Mouse (Mus musculus) hindbrain, embryonic 11.5 days (tissue): ENCODE measurements at regions not wholly inside any gene's neighbourhood (a gene's known extent, or its start where the extent isn't known, plus 50 kb on each side); places are given as distances from the start of the nearest gene placed in this dataset.

ENCODE experiments used
- ATAC-seq: fragments of 200-750 bp; cut with Nextera tagmentation; 2 replicates; pipeline ENCODE4 v1.8.0; 2017; ENCODE audit warnings: mild to moderate bottlenecking, moderate TSS enrichment, moderate library complexity; ENCODE audit not compliant: low FRiP score
- DNase-seq: peaks from one replicate; pipeline ENCODE4 v3.0.0-alpha.2; 2015; ENCODE audit warnings: low spot score
- H3K27ac ChIP-seq: fragments of 300-500 bp; sonication (generic); 2 replicates; pipeline ENCODE4 v1.5.1; 2014; ENCODE audit warnings: mild to moderate bottlenecking, low read depth, low read length
- H3K27me3 ChIP-seq: fragments of 300-500 bp; sonication (generic); 2 replicates; pipeline ENCODE4 v1.6.1; 2014; ENCODE audit warnings: mild to moderate bottlenecking, low read length, moderate library complexity, mixed read lengths; ENCODE audit not compliant: control insufficient read depth, insufficient read depth
- H3K36me3 ChIP-seq: fragments of 300-500 bp; sonication (generic); 2 replicates; pipeline ENCODE4 v1.6.1; 2014; ENCODE audit warnings: mild to moderate bottlenecking, low read length, moderate library complexity, mixed read lengths; ENCODE audit not compliant: control insufficient read depth, insufficient read depth
- H3K4me1 ChIP-seq: fragments of 300-500 bp; sonication (generic); replicated peaks from 2 replicates; pipeline ENCODE4 v1.6.1; 2014; ENCODE audit warnings: low read length, mixed read lengths; ENCODE audit not compliant: control insufficient read depth, insufficient read depth
- H3K4me2 ChIP-seq: fragments of 300-500 bp; sonication (generic); replicated peaks from 2 replicates; pipeline ENCODE4 v1.6.1; 2014; ENCODE audit warnings: mild to moderate bottlenecking, low read depth, low read length
- H3K4me3 ChIP-seq: fragments of 300-500 bp; sonication (generic); 2 replicates; pipeline ENCODE4 v1.5.1; 2014; ENCODE audit warnings: low read depth, low read length
- H3K9ac ChIP-seq: fragments of 300-500 bp; sonication (generic); 2 replicates; pipeline ENCODE4 v1.6.1; 2014; ENCODE audit warnings: low read depth, low read length
- H3K9me3 ChIP-seq: fragments of 300-500 bp; sonication (generic); 2 replicates; pipeline ENCODE4 v1.6.1; 2016; ENCODE audit warnings: low read length; ENCODE audit not compliant: control insufficient read depth
- WGBS: fragments of 180-500 bp; shearing (Covaris S2); extraction: QIAGEN DNeasy Blood & Tissue Kit; methylation state at CpG from one replicate; pipeline ENCODE4 v1.1.7; 2014; 5-methylcytosine and 5-hydroxymethylcytosine counted together

DNA sequence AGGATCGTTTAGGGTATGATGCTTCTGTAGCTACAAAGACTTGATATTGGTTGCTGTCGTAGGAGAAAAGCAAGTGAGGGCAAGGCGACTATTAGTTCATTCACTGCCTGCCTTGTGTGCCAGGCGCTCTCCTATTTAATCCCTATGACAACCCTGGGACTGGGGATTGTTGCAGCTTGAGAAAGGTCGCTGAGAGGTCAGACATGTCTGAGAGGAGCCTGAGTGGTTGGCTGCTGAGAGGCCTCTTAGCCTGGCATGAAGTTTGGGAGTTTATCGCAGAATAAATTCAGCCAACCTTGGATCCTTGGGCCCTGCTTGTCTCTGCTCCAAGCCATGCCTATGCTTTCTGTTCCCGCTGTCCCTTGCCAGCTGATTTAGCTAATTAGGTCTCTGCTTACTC, 65.9 kb upstream of the Gjb5 start:
- DNase-seq: no peak
- no peaks in the 10 kb centered on the region for H3K27me3 ChIP-seq
- no peak overlapping the region for H3K4me3 ChIP-seq
- no peaks in the 10 kb centered on the region for H3K36me3 ChIP-seq
- H3K4me1 ChIP-seq: peaks cover 2% of the 10 kb centered on the region; the same call in 1 of the 2 replicates
- no peak overlapping the region for H3K27ac ChIP-seq
- 65% methylated on average over 7 of the region's 7 CpGs for WGBS
- H3K9me3 ChIP-seq: no peaks in the 10 kb centered on the region
- no peak overlapping the region for H3K9ac ChIP-seq
- no peak overlapping the region for H3K4me2 ChIP-seq
- no peak for ATAC-seq

DNA sequence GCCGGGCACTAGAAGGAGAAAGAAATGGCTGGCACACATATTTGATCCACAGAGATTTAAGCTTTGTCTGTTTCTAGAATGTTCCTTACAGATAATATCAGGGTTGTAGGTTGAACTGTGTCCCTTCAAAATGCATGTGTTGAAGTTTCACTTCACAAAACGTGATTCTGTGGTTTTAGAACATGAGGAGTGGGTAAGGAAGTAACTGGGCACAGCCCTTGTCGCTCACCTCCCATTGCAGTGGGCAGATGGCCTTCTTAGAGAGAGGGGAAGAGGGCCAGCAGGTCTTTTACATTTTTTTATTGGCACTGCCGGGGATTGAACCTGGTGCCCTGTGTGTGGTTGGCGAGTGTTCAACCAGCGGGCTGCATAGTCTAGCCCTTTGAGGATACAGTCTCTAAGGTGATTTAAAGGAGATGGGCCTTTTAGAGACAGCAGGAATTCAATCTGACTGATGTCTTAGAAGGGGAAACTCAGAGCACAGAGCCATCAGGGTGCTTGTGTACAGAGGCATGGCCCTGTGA, 64.0 kb upstream of the Gjb5 start:
- Histone ChIP-seq H3K4me1 (peaks cover 2% of the 10 kb centered on the region), H3K4me2 (no peak overlapping the region), H3K27ac (no peak overlapping the region), H3K4me3 (no peak overlapping the region), H3K9me3 (no peaks in the 10 kb centered on the region), H3K27me3 (0 out of 2 replicates have a peak, but pooled peaks cover 2% of the 10 kb centered on the region), H3K36me3 (no peaks in the 10 kb centered on the region), H3K9ac (no peak overlapping the region)
- ATAC-seq (no peak), DNase-seq (no peak)
- WGBS: 93% methylated on average over 6 of the region's 6 CpGs

GRCm38 (mm10) chr4:127421129-127421528, 63.1 kb upstream of the Gjb5 start:
- no peak overlapping the region for H3K9ac ChIP-seq
- H3K4me1 ChIP-seq: peaks cover 2% of the 10 kb centered on the region
- ATAC-seq: no peak
- 80% methylated on average over 5 of the region's 5 CpGs for WGBS
- no peak overlapping the region for H3K4me2 ChIP-seq
- no peaks in the 10 kb centered on the region for H3K9me3 ChIP-seq
- no peak for DNase-seq
- 0 out of 2 replicates have a peak, but pooled peaks cover 2% of the 10 kb centered on the region for H3K27me3 ChIP-seq
- H3K4me3 ChIP-seq: no peak overlapping the region
- no peaks in the 10 kb centered on the region for H3K36me3 ChIP-seq
- H3K27ac ChIP-seq: no peak overlapping the region

DNA sequence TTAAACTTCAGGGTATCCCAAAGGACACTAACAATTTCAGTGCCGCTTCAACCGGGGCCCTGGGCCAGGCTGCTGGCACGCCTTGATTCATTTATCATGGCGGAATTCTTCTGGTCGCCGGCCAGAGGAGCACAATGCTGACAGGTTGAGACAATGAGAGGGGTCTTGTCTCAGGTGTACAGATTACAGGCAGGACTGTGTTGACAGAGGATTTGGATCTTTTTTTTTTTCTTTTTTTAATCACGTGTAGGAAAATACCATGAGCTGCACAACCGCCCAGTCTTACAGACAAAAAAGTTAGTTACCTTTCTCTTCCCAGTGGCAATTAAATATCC, 61.8 kb upstream of the Gjb5 start:
- Histone ChIP-seq H3K9ac (peak overlapping the region; percentile 46; the same call in 1 of the 2 replicates), H3K4me2 (no peak overlapping the region), H3K4me1 (peaks cover 2% of the 10 kb centered on the region), H3K27ac (peak overlapping the region; percentile 92), H3K27me3 (0 out of 2 replicates have a peak, but pooled peaks cover 2% of the 10 kb centered on the region), H3K4me3 (no peak overlapping the region), H3K9me3 (no peaks in the 10 kb centered on the region), H3K36me3 (no peaks in the 10 kb centered on the region)
- no peak for DNase-seq
- 27% methylated on average over 8 of the region's 8 CpGs for WGBS
- no peak for ATAC-seq

- Histone ChIP-seq H3K4me3 (no peak overlapping the region), H3K27ac (peak overlapping the region; percentile 92), H3K9ac (peak overlapping the region; percentile 46; the same call in 1 of the 2 replicates), H3K27me3 (0 out of 2 replicates have a peak, but pooled peaks cover 2% of the 10 kb centered on the region), H3K4me1 (peaks cover 2% of the 10 kb centered on the region), H3K36me3 (no peaks in the 10 kb centered on the region), H3K9me3 (no peaks in the 10 kb centered on the region), H3K4me2 (no peak overlapping the region; the same call in 1 of the 2 replicates)
- 21% methylated on average over 22 of the region's 22 CpGs for WGBS
- peak; percentile 82 for ATAC-seq
- DNase-seq: peak; percentile 78
Observed at GRCm38 (mm10) chr4:127419062-127419785, 61.2 kb upstream of the Gjb5 start.

- H3K4me2 ChIP-seq: no peak overlapping the region
- H3K4me1 ChIP-seq: no peaks in the 10 kb centered on the region; the same call in none of the 2 replicates
- no peak overlapping the region for H3K4me3 ChIP-seq
- ATAC-seq (no peak), DNase-seq (no peak)
- H3K36me3 ChIP-seq: no peaks in the 10 kb centered on the region
- 65% methylated on average over 7 of the region's 7 CpGs for WGBS
- H3K9ac ChIP-seq: no peak overlapping the region
- H3K9me3 ChIP-seq: no peaks in the 10 kb centered on the region
- H3K27me3 ChIP-seq: 0 out of 2 replicates have a peak, but pooled peaks cover 2% of the 10 kb centered on the region
- no peak overlapping the region for H3K27ac ChIP-seq
Observed at GRCm38 (mm10) chr4:127416906-127417305, 58.9 kb upstream of the Gjb5 start.

- no peak overlapping the region; the same call in 1 of the 2 replicates for H3K27ac ChIP-seq
Observed at GRCm38 (mm10) chr4:127413997-127414964, 56.3 kb upstream of the Gjb5 start.

More at GRCm38 (mm10) chr4:127413997-127414964, 56.3 kb upstream of the Gjb5 start:
- H3K9me3 ChIP-seq: no peaks in the 10 kb centered on the region
- peak; percentile 58 for ATAC-seq
- peak; percentile 59 for DNase-seq
- WGBS: 29% methylated on average over 14 of the region's 14 CpGs
- 0 out of 2 replicates have a peak, but pooled peaks cover 2% of the 10 kb centered on the region for H3K27me3 ChIP-seq
- no peaks in the 10 kb centered on the region; the same call in none of the 2 replicates for H3K4me1 ChIP-seq
- no peak overlapping the region for H3K9ac ChIP-seq
- H3K4me3 ChIP-seq: no peak overlapping the region
- no peak overlapping the region for H3K4me2 ChIP-seq
- no peaks in the 10 kb centered on the region for H3K36me3 ChIP-seq
